Mouse (Mus musculus): ENCODE results near the gene Hoxb8.

Hoxb8 gene

DNA sequence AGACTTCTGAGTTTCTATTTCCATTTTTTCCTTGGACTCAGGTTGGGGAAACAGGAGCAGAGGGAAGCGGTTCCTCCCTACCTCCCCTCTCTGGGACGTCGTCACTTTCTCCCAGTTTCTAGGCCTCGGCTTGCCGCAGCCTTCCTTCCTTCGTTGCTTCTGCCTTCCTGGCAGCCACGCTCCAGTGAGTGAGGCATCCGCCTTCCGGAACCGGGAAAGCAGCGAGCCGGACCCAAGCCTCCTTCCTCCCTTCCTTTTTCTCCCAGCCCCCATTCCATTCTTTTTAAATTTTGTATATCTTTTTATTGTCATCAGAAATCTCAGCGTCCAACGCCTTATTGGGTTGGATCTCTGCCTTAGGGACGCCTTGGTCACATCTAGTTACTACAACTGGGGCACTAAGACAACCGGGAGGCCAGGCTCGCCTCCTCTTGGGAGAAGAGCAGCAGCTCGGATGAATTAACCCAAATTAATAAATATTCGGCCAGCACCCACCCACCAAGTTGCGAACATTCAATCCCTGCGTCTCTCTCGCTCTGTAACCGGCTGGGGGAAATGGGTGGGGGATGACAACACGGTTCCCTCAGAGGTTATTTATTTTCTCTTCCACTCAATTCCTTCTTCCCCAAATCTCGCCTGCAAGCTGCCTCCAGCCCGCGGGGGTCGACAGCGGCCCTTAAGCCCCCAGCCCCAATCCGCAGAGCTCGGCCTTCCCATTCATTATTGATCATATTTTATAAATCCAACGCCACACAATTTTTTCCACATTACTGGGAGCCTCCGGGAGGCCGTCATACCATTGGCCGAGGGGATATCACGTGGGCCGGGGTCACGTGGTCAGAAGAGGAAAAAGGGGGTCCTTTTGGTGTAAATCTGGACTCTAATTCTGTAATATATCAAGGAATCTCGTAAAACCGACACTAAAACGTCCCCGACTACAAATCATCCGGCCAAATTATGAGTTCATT, 4.3 kb downstream of the Hoxb8 start, which contains the start of gene Hoxb7:
TSS of gene Hoxb7 (plus strand) at position 853 of the 968 bp plus-strand sequence.
- no peak for DNase-seq

DNA sequence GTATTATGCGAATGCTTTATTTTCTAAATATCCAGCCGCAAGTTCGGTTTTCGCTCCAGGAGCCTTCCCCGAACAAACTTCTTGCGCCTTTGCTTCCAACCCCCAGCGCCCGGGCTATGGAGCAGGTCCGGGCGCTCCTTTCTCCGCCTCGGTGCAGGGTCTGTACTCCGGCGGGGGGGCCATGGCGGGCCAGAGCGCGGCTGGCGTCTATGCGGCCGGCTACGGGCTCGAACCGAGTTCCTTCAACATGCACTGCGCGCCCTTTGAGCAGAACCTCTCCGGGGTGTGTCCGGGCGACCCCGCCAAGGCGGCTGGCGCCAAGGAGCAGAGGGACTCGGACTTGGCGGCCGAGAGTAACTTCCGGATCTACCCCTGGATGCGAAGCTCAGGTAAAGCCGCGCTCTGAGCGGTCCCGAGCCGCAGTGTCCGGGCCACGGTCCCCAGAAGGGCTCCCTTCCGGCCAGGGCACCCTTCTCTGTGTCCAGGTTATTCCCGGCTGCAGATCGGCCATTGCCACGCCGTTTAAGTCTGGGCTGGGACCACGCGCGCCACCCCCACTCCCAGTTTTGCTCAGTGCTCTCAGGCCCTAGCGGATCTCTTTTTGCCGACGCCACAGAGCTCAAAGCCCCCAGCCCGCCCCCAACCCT, 5.2 kb downstream of the Hoxb8 start:
- no peak for DNase-seq

DNA sequence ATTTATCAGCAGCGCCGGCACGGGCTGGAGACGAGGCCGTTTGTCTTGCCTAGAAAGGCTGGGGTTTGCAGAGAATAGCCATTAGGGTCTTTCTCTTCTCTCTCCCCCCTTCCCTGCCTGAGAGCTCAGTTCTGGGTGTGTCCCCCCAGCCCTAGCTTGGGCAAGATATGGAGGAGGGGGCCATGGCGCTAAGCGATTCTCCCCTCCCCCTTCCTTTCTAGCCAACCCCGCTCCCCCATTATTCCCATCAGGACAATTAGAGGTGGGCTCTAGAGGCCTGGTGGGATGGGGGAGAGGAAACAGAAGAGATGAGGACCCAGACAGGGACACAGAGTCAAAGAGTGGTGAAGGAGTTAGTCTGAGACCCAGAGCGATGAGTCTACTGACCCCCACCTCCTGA, 5.7 kb downstream of the Hoxb8 start:
- DNase-seq: no peak

DNA sequence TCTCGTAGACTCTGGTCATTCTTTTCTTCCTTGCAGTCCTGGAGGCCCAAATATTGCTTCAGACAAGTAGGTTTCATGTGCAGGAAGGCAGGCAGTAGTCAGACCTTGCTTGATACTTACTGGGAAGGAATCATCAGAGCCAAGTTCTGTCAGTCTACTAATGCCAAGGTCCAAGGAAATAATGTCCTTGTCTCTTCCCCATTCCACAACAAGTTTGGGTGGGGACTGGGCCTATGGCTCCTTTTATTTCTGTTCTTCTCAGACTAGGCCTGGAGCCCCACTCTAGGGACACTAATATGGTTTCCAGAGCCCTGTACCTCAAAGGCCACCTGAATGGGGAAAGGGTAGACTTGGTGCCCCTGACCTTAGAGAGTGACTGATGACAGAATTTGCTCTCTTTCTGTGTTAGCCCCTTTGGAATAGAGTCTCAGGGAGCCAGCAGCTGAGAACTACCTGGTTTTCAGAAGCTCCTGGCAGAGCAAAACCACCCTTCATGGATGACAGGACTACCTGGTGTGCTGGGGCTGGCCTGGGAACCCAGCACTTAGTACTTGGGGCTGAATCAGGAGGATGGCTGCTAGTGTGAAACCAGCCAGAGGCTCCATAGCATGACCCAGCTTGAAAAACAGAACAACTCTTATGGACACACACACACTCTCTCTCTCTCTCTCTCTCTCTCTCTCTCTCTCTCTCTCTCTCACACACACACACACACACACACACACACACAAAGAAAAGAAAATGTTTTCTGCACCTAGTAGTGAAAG, 6.9 kb downstream of the Hoxb8 start:
- no peak for DNase-seq

DNA sequence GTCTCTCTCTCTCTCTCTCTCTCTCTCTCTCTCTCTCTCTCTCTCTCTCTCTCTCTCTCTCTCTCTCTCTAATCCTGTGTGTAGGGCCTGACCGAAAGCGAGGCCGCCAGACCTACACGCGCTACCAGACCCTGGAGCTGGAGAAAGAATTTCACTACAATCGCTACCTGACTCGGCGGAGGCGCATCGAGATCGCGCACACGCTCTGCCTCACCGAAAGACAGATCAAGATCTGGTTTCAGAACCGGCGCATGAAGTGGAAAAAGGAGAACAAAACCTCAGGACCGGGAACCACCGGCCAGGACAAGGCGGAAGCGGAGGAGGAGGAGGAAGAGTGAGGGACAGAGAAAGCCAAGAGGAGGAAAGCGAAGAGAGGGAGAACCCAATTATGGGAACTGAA, 7.6 kb downstream of the Hoxb8 start:
- DNase-seq: no peak

DNA sequence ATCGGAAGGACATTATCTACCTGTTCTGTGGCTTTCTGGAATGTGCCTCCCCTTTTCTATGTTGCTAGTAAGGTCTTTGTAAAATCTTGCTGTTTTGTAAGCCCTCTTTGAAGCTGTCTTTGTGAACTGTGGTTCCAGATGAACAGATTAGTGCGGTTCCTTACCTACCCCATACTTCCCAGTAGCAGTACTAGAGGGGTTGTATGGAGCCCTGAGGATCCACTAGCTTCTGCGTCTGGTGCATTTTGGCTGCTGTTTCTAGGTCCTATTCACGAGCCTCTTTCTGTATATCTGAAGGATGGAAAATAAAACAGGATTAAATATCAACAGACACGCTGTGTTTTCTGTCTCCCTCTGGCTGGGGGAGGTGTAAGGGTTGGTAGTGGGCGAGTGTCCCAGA, 8.1 kb downstream of the Hoxb8 start:
- DNase-seq: no peak

DNA sequence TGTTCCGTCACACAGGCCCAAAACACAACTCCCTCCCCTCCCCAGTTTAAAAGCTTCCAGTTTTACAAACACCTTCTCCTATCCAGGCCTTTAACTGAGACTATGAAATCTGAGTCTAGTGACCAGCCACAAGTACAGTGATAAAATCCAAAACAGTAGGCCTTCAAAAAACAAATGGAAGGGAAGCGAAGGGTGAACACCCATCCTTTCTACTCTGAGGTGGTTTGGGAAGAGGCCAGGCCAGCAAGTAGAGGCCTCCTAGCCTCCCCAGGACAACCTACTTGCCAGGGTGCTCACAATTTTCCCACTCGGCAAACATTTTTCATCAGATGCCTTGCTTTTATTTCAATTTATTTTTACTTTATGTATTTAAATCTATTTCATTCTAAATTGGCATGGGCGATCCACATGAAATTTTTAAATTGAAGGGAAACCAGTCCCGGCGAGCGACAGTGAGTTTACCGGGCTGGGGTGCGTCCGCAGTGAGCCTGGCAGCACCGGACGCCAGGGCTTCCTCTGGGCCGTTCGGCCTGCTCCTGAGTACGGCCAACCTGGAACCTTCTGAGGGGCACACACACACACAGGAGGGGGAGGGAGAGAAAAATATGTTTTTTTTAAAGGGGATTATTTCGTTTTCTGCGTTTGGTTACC, 9.1 kb downstream of the Hoxb8 start:
- no peak for DNase-seq

DNA sequence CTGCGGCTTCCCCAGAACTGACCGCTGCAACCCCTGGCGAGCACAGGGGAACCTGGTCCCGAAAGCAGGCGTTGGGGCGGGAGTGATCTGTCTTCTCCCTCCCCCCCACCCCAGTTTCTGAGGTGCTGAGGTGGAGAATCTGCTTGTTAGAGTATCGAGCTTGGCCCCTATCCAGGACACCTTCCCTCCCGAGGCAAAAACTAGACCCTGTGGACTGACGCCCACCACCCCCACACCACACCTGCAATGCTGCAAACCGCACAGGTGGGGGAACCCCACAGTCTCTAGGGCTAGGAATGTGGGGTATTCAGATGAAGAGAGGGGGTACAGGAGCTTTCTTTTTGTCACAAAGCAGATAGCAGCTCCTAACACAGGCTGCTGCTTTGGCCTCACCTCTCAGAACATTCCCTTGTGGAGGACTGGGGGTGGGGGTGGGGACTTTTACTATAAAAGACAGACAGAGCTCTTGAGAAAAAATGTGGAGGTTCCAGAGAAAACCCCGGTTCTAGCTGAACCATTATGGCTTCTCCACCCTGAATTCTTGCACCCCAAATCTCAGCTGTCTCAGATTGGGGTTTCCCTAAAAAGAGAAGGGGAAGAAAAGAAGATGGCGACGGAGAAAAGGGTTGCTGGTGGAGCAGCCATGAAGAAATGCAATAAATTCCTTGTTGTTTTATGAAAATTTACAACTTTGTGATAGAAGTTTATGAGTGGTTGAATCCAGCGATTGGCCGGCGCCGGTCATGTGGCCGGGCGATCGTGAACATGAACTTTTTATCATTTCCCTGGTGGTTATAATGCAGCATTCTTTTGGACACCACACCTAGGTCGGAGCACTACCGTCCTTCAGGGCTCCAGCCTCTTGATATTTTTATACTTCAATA, 10.2 kb downstream of the Hoxb8 start, which contains the start of gene Hoxb6:
TSS of gene Hoxb6 (plus strand) at position 796 of the 884 bp plus-strand sequence.
- DNase-seq: no peak

DNA sequence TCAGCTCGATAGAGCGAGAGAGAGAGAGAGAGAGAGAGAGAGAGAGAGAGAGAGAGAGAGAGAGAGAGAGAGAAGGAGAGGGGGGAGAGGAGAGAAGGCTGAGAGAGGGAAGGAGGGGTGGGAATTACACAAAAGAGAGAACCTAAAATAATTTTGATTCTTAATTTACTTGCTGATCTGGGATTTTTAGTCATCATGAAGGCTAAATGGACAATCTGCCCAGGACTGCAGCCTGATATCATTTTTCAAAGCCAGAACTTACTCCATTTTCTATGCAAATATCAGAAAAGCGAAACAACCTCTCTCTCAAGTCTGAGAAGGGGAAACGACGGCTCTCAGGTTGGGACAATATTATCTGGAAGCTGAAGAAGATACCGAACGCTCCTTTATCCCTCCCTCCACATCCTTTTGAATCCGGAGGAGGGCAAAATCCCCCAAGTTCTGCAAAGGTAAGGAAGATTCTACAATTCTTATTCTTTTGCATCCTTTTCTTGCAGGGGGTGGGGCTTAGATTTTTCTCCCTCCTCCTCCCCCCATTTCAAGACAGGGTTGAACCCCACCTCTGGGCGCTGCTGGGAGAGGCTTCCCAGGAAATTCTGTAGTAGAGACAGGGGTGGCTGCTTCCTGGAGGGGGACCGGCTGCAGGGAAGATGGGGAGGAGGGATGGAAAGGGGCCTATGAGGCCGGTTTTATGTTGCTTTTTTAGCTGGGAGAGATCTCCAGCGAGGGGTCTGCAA, 11.0 kb downstream of the Hoxb8 start:
- no peak for DNase-seq

DNA sequence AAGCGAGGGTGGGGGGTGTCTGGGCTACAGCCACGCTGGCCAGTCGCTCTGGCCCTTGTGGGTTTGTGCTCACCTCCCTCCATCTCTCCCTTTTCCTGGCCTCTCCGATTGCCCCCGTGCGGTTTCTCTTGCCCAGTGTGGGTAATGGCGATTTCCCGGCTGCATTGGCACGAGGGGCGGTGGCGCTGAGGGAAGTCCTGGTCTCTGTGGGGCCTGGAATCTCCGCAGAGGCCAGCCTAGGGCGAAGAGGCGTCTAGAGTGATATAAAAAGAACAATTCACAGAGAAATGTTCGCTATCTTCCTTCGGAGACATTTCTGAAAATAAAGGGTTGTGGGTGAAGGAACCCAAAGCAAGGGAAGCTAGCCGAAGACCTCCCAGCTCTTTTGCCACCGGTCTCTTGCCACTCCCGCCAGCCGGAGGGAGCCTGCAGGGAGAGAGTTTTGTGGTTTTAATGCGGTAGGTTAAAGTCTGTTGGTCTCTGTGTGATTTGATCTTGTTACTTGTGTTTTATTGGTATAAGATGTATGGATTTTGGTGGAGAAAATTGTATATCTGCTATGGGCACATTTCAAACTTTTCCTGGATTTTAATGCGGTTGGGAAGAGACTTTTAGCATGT, 11.7 kb downstream of the Hoxb8 start:
- no peak for DNase-seq

DNA sequence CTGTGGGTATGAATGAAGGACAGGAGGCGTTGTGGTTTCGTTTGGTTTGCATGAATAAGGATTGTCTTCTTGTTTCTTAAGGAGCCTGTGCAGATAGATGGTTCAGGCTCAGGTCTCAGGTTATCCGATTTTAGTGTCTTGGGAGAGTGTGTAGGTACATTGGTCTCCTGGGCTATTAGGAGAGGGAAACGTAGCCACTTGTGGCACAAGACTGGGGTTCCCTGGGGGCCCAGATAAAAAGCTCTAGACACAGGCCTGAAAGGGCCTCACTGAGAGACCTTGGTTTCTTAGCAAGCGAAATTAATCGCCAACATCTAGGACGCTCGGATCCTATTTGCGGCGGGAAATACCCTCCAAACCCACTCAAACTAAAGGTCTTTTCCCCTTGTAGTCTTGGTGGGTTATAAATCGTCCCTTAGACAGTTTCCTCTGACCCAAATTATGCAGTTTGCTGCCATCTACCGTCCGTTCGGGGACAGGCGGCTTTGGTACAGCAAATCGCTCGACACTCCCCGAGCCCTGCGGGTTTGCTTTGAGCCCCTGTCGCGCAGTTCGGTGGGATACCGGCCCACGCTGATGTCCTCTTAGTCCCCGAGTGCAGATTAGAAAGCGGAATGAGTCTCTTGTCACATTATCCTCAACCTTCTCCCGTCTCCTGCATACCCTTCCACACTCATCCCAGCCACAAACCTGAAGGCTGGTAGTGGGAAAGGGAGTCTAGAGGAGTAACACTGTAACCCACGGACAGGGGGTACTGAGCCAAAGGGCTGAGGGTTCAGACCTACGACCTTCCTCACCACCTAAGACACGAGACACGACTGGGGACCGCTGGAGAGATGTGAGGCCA, 12.8 kb downstream of the Hoxb8 start:
- peak; percentile 49 to 72 for DNase-seq

DNA sequence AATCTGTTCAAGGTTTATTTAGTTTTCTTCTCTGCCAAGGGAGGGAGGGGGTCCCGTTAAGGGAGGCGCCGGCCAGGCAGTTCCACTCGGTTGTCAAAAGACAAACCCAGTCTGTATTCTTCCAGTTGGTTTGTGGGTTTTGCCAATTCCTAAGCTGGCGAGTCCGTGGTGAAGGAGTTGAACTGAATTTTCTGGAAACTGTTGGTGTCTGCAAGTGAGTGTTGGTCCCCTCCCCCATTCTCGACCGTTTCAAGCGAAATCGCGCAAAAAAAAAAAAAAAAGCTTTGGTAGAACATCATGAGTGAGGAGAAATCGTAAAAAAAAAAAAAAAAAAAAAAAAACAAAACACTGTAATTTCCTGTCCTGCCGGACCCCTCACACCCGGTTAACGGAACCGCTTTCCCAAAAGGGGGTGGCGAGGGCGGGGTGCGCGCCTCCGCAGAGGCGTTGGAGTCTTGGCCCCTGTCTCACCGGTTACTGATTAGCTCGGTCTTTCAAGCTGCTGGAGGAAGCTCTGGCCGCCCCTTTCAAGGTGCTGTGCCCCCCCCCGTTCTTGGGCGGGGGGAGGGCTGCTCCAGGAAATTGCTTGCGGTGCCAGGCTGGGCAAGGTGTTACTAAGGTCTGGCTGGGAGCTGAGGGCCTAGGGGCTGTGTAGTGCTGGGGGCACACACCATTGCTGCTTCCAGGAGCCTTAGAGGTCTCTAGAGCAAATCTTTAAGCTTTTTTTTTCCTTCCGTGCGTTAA, 13.6 kb downstream of the Hoxb8 start:
- no peak for DNase-seq

DNA sequence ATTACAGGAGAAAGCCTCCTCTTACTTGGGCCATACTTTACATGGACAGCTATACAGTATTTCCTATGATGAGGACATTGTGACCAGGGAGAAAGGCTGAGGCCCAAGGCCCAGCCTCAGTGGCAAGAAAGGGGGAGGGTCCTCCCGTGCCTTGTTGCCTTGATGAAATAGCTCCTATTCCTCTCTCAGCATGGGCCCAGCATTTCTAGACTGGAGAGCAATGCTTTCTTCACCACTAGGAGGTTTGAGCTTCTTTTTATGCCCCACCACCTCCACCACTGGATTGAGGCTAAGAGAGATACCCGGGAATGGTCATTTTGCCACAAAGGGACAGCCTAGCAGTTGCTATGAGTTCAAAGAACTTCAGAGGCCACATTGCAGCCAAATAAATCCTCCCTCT, 15.3 kb downstream of the Hoxb8 start:
- DNase-seq: no peak

DNA sequence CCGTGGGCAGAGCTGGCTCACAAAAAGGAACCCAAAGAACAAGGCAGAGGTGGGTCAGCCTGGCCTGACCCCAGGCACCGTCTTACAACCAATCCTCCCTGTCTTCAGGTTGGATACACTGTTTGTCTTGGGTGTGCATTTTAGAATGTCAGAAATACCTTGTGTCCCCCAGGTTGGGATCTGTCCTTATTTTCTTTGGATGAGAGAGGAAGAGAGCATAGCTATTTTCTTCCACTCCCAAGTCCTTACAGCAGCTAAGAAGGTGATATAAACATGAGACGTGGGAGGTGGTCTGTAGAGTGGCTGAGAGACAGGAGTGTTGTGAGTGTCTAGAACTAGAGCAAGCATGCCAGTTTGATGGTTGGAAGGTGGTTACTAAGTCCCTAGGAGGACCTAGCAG, 15.7 kb downstream of the Hoxb8 start:
- no peak for DNase-seq

DNA sequence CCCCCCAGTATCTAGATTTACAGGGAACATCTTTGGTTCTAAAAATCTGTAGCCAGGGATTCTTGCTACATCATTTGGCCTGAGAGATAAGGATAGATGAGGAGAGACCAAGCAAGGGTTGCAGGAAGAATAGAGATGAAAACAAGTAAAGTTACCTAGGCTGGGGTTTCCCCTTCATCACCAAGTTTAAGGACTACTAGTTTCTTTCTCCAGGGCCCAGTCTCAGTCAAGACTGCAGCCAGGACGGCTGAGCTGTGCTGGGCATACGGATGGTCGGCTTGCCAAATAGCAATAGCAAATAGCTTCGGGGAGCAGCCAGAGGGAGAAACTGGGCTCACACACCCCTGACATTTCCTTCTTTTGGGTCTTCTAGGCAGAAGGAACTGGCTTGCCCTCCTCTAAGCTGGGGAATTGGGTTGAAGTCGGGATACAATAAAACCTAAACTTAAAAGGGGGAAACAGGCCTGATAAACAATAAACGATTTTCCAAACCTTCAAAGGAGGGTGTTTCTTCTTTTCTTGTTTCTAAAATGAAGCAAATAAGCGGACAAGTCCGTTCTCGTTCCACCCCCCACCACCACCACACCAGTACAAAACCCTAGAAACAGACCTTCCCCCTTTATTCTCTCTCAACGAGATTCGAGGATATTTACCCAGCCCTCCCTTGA, 16.4 kb downstream of the Hoxb8 start:
- DNase-seq: no peak

DNA sequence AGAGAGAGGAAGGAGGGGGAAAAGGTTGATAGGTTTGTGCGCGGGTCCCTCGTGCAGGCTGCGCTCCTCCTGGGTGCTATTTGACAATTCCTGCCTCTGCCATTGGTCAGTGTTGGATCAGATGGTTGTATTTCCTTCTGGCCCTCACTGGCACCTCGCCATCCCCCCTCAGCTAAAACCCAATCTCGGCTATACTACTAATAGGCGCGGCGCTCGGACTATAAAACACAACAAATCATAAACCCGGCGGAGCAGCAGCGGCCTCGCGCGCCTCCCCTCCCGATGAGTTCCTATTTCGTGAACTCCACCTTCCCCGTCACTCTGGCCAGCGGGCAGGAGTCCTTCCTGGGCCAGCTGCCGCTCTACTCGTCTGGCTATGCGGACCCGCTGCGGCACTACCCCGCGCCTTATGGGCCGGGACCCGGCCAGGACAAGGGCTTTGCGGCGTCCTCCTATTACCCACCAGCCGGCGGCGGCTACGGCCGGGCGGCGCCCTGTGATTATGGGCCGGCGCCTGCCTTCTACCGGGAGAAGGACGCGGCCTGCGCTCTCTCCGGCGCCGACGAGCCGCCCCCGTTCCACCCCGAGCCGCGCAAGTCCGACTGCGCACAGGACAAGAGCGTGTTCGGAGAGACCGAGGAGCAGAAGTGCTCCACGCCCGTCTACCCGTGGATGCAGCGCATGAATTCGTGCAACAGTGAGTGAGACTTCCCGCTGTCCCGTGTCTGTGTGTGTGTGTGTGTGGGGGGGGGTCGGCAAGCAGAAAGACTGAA, 17.4 kb downstream of the Hoxb8 start:
- DNase-seq: no peak

DNA sequence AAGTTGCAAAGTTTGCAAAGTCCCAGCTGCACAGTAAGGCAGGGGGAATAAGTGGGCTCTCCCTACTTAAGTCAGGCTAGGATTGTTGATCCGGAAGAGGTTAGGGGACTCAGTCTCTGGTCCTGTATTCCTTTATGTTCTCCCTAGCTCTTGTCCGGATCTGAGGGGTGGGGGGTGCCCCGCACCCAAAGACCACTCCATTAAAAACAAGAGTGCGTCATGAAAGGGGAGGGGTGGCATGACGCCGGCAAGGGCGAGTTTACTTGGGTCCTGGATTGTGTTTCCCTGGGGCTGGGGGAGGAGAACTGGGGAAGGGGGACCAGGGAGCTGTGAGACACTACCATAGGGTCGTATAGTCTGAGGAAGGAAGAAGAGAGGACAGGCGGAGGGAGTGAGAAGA, 18.1 kb downstream of the Hoxb8 start:
- no peak for DNase-seq
